Mouse (Mus musculus) CD4-positive, CD25-positive, alpha-beta regulatory T cell, adult 4 months (primary cell): ENCODE measurements around the gene Vmn1r70. TPM values are rescaled to one million over a fixed set of nuclear protein-coding genes. Genes with fewer than 3 reads are reported as not detected.

Experiments
- ATAC-seq: one replicate; pipeline ENCODE4 v1.8.0; 2017
- polyA plus RNA-seq, 2 experiments: library from polyadenylated mRNA; unstranded; fragments of 100-300 nt; shearing (Covaris generic); gene quantifications; one replicate each; pipeline ENCODE4 v1.2.1; 2017

Gene Vmn1r70
- polyA plus RNA-seq = under 1 TPM in 1 of 2 experiments, not detected in 1; 0.07 TPM

GRCm38 (mm10) chr7:10631232-10631631 is at the start of gene Vmn1r70:
Gene Vmn1r70 (plus strand): TSS chr7:10631532.
- ATAC-seq = no peak

- no peak for ATAC-seq
These were observed 17.8 kb upstream of the Vmn1r70 start, which contains the start of gene Vmn1r69 for GRCm38 (mm10) chr7:10613559-10613958. Gene Vmn1r69 (minus strand): TSS chr7:10613659.

Other genes starting within 250 kb of the Vmn1r70 start
- gene Vmn1r67, start 188.2 kb upstream of the Vmn1r70 start, polyA plus RNA-seq = not detected
- gene Zik1, start 136.1 kb upstream of the Vmn1r70 start, polyA plus RNA-seq = 1 to 10 TPM; 1.3 to 1.4 TPM
- gene Vmn1r68, start 73.0 kb upstream of the Vmn1r70 start, polyA plus RNA-seq = not detected
- not detected for gene Vmn1r69, start 17.9 kb upstream of the Vmn1r70 start, polyA plus RNA-seq
- gene Nlrp4b, start 56.3 kb downstream of the Vmn1r70 start, polyA plus RNA-seq = not detected
- not detected for gene Vmn1r71, start 122.8 kb downstream of the Vmn1r70 start, polyA plus RNA-seq